Mouse (Mus musculus): Measurements from ENCODE around the gene Pip4k2a.

Pip4k2a gene

DNA sequence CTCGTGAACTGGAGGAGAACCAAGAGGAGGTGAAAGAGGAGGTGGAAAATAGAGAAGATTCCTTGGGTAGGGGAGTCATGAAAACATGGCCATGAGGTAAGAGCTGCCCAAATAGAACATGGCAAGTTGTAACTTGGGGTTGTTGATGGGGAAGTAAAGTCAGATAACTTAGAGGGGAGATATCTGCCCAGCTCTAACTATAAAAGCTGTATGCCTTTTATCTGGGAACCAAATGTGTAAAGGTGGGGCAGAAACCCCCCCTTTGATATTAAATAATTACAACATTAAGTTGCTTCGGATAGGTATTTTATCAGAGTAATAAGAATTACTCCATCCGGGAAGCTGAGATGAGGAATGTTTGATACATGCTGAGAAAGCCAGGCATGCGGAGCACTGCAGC lies 18.9 kb downstream of the Pip4k2a start:
- DNase-seq: no peak

DNA sequence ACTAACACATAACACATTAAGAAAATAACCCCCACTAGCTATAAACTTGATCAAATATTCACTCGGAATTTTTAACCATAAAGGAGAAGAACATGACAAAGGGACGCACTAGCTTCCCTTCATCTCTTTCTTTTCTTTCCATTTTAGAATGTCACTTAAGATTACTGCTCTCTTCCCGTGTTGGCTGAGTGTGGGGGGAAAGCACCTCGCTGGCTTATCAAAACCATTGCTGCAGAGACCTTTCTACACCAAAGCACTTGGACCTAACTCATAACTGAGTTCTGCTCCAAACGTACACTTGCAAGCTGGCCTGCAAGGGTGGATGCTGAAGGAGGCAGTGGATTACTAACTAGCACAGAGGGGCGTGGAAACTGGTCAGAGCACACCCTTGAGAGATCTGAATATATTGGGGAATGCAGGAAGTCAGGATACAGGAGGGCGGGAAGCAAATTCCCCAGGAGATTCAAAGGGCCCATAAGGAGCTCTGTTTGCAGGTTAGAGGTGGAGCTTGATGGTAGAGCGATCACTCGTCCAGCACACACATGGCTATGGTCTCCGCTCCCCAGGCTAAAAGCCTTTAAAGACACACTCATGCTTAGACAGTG lies 20.6 kb downstream of the Pip4k2a start:
- DNase-seq: no peak

- DNase-seq: no peak
Measured at GRCm38 (mm10) chr2:18976175-18976574, 21.8 kb downstream of the Pip4k2a start.

- no peak for DNase-seq
Measured at GRCm38 (mm10) chr2:18974882-18975645, 22.9 kb downstream of the Pip4k2a start.

DNA sequence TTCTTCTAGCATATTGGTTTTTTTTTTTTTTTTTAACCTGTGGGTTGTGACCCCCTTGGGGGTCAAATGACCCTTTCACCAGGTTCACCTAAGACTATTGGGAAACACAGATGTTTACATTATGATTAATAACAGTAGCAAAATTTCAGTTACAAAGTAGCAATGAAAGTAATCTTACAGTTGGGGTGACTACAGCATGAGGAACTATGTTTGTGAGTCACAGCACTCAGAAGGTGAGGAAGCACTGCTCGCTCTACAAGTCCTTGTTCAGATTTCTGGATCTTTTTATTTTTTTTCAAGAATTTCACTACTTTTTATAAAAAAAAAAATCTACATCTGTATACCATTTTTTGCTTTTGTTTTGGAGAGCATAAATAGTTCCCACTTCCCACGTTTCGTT lies 26.4 kb downstream of the Pip4k2a start:
- no peak for DNase-seq

GRCm38 (mm10) chr2:18970461-18970860 lies 27.5 kb downstream of the Pip4k2a start:
- DNase-seq: no peak

DNA sequence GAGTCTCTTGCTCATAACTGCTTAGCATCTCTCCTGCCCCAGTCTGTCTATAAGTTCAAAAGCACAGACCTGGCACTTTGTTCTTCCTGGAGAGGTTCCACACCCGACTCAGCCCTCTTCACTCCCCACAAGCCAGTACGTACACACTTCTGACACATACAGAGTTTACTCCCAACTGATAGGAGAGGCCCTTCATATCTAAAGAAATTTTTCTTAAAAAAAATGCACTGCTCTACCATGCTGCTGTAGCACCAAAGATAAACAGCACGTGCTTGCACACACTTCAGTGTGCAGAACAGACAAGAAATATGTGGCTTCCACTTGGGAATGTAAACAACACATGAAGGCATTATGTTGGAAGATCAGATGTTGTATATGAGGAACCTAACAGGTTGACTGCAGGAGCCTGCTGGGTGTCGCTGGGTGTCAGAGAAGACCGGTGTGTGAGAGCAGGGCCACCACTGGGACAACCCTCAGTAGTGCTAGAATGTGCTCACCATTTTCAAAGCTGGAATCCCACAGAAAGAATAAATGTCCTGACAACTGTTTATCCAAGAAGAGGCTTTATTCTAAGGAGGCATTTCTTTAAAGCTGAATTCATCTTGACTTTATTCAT lies 28.8 kb downstream of the Pip4k2a start:
- no peak for DNase-seq

DNA sequence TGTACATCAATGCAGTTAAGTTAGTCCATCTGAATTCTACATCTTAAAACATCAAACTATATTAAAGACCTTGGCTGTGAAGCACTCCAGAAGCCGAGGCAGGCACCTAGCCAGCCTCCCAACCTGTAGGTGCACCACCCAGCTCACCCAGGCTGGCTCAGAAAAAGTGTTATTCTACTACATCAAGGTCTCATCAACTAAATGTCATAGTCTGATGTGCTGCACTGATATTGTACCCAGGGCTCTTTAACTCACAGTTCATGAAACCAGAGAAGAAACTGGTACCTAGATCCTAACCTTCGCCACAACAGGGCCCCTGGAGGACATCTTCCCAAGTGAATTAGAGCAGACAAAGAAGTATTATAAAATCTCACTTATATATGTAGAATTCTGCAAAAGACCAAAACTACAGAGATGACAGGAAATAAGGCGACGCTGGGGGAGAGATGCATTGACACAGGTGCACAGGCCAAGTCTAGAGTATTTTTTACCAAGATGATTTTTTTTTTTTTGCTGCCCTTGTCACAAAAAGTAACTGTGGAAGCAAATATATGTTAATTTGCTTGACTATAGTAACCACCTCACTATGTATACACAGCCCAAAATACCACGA lies 30.4 kb downstream of the Pip4k2a start:
- no peak for DNase-seq

- DNase-seq: no peak
Measured at GRCm38 (mm10) chr2:18966566-18966965, 31.4 kb downstream of the Pip4k2a start.

GRCm38 (mm10) chr2:18965950-18966349 lies 32.0 kb downstream of the Pip4k2a start:
- no peak for DNase-seq

DNA sequence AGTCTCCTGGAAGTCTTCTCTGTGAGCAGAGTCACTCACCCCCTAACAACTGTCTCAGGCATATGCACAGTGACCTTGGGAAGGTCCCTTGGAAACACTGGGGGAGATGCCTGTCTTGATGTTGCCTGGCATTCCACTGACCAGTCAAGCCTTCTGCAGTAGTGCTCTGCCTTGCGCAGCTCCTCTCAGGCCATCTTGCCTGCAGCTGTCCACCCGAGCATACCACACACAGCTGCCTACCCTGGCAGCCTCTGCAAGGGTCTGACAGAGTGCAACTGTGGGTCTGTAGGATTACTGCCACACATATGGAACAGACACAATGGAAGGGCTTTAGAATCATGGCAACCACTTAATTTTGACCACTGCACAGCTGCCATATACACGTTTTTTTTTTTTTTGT lies 32.8 kb downstream of the Pip4k2a start:
- no peak for DNase-seq

DNA sequence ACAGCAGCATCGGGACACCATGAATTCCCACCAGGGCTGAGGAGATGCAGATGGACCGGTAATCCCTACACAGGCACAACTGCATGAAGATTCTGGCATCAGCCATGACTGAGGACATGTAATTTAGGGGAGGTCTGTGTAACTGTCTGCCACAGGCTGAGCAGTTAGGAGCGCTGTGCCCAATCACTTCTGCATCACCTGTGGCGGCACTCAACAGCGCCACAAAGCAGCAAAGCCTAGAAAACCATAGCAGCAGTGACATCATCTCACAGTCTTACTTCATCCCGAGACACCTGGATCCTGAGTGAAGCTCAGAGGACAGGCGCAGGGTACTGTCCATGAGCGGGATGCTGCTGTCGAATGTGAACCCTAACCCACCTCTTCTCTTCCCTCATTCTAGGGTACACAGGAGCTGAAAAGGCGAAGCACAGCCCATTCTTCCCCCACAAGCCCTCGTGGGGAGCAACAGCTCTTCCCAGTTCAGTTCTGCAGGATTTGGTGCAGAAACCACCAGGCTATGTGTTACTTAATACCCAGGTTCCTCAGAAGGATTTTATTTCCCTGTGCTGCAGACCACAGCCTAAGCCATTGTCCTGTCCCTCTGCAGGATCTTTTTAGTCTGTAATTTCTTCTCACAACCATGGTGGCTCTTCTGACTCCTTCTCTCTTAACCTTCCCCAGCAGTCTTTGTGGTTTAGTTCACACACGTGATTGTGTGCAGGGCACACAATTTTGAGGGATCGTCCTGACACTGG lies 34.5 kb downstream of the Pip4k2a start:
- no peak for DNase-seq

DNA sequence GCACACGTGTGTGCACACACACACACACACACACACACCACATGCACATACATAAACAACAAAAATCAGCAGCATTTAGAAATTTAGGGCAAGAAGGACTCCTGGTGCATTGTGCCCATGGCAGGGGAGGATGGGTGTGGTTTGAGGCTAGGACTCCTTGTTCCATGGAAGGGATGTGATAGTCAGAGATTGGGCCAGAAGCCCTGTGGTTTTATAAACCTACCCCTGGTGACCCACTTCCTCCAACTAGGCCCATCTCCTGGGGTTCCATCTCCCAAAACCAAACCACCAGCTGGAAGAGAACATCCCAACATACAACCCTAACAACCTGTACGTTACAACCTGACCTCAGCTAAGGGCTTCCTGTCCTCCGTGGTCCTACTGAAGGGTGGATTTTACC lies 35.4 kb downstream of the Pip4k2a start:
- DNase-seq: no peak

DNA sequence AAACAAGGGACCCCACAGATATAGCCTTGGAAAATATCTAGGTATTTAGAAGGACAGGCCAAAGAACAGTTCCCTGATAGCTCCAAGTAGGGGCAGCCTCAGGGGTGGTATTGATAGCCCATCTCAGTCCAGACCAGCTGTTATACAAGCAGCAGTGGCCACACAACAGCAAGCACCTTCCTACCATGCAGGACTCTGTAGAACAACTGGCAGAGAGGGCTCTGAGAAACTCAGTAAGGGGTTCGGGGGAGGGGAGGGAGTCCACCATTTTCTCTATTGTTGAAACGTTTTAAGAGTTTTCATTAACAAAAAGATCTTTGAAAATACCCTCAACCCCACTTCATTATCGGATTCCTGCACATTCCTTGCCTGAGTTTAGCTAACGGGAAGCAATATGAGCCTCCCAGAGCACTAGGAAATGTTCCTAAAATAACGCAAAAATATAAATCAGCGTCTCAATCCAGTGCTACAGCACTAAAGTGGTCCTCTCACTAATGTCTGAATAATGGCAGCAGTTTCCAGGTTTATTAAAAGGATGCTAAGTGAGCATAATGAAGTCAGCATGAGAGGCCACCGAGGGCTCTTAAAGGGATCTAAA lies 37.5 kb downstream of the Pip4k2a start:
- no peak for DNase-seq

DNA sequence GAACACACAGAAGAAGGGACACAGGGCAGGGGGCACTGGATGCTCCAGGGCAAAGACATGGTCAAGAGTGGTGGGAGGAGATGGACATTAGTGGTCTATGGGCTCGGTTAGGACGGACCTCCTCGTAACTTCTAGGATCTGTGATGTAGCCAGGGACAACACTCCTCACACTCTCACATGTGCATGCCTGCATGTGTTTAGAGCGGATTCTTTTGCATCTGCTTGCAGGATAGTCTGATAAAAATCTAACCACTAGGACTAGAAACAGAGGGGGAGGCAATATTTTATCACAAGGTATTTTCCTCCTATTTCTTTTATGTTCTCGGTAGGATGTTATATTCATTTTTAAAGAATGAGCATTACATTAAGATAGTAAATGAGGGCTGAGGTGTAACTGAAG lies 38.4 kb downstream of the Pip4k2a start:
- no peak for DNase-seq

DNA sequence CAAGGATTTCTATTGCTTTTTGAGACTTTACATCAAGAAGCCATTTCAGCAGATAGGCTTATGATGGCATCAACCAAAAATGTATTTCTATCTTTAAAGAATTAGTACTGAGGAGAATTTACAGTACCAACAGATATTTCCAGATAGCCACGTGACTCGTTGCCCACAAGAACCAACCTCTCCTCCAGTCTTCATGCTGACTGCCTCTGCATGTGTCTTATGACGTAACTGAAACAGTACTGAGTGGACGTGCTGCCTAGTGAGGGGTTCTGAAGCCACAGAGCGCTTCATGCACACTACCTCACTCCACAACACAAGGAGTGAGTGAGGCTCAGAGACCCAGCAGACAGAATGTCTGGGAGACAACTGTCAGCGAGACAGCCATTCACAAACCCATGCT lies 38.9 kb downstream of the Pip4k2a start:
- no peak for DNase-seq

DNA sequence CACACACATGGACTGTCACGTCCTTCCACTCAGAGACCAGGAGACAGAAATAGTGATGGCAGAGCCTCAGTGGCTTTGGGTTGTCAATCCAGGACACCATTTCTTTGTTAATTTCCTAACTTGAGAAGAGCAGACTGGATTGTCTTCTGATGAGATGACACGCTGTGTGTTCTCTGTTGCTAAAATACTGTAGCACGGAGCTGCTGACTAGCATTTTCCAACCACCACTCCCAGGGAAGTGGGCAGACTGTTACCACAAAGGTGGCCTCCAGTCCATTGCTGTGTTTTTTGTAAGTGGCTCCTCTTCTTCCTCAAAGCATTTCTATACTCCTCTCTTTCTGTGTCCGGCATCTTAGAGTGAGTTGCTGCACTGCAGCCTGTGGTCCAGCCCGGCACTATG lies 39.4 kb downstream of the Pip4k2a start:
- no peak for DNase-seq

DNA sequence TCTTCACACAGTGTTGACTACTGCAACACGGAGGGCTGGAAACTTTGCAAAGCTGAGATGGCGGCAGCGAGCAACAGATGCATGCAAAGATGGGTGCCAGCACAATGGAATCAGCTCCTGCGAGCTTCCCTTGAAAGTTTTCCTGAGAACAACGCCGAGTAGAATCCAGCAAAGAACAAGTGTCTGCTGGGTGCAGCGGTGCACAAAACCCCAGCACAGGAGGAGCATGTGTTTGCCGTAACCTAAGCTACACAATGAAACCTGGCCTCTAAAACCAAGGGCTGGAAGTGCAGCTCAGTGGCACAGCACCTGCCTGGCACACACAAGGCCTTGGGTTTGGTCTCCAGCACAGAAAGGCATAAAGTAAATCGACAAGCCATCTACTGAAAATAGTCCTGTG lies 39.9 kb downstream of the Pip4k2a start:
- DNase-seq: no peak

- DNase-seq: no peak
Measured at GRCm38 (mm10) chr2:18957459-18957858, 40.5 kb downstream of the Pip4k2a start.

GRCm38 (mm10) chr2:18956945-18957344 lies 41.0 kb downstream of the Pip4k2a start:
- no peak for DNase-seq

DNA sequence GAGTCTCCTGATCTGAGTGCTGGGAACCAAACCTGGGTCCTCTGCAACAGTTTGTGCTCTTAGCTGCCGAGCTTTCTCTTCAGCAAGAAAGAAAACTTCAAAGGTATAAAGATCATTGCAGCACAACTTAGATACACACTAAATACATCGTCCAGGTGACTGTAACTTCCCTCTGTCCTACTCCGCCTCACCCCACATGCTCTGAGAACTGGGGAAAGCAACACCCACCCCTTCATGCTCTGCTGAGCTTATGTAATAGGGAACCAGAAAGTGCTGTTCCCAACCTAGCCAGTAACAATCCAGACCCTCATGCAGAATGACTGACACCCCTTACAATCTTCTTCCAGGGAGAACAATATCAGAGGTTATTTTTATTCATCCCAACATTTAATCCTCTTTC lies 41.5 kb downstream of the Pip4k2a start:
- no peak for DNase-seq

GRCm38 (mm10) chr2:18955671-18956070 lies 42.3 kb downstream of the Pip4k2a start:
- no peak for DNase-seq

GRCm38 (mm10) chr2:18955022-18955421 lies 42.9 kb downstream of the Pip4k2a start:
- DNase-seq: no peak

Measured in right cerebral cortex, adult 18-20 months (tissue).